Mouse (Mus musculus): ENCODE data around the gene Txnrd3.

DNA sequence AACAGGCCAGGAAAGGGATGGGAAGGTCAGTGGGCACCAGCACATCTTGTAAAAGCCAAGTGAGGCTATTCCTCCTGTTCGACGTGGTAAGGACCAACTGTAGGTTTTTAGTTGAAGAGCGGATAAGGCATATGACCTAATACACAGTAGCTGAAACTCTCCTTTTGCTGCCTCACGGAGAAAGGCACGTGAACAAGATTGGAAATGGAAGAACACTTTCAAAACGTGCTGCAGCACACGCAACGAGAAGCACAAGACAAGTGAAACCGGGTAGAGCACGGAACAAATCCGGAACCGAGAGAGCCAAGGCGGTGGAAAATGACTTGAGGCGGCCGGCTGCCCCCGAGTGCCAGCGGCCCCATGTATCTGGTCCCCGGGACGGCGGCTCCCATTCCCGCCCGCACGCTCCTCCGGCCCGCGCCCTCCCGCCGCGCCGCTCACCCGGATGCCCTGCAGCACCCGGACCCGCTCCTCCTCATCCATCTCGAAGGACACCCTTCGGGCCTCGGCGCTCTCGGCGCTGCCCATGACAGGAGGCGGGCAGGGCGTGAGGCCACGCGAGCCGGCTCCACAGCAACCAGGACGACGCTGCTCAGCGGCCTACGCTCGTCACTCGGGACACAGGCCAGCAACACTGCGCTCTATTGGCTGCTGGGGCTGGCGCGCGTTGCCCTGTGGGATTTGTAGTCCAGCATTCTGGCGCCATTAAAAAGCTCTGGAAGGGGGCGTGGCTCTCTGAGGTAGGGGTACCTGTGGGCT lies 48.6 kb upstream of the Txnrd3 start, which contains the start of gene Chchd6:
- TF ChIP-seq CTCF (IDR thresholded peaks at IDR 0.05; ENCODE audit: control insufficient read depth, insufficient read depth, insufficient replicate concordance, low read depth, low read length), result no peak
- peak; percentile 95 for TF ChIP-seq POLR2A (IDR thresholded peaks at IDR 0.05; ENCODE audit: control insufficient read depth, low read depth, low read length)
